Mouse (Mus musculus) mature B cell (primary cell): ENCODE measurements around the gene Vwf.

Experiments used
- in situ Hi-C: fragments of 300-500 bp; cut with MboI; formaldehyde crosslinking; loops from 2 replicates; pipeline ENCODE4 v1.14.3; 2019

The Vwf gene

GRCm38 (mm10) chr6:125546474-125546873 is at the start of gene Vwf:
Vwf (plus strand) TSS chr6:125546774.
- in situ Hi-C loops: no loop called here

- in situ Hi-C loops: no loop called here
Observed at GRCm38 (mm10) chr6:125498062-125498461, 48.5 kb upstream of the Vwf start.

GRCm38 (mm10) chr6:125503186-125503802 is 43.3 kb upstream of the Vwf start:
- in situ Hi-C loops: no loop called here

- in situ Hi-C loops: no loop called here
Observed at GRCm38 (mm10) chr6:125504622-125505355, 41.8 kb upstream of the Vwf start.

- in situ Hi-C loops: no loop called here
Observed at GRCm38 (mm10) chr6:125506427-125506826, 40.1 kb upstream of the Vwf start.

GRCm38 (mm10) chr6:125509783-125510182 is 36.8 kb upstream of the Vwf start:
- in situ Hi-C loops: no loop called here

- in situ Hi-C loops: no loop called here
Observed at GRCm38 (mm10) chr6:125510645-125511044, 35.9 kb upstream of the Vwf start.

GRCm38 (mm10) chr6:125511196-125511595 is 35.4 kb upstream of the Vwf start:
- in situ Hi-C loops: no loop called here

- in situ Hi-C loops: no loop called here
Observed at GRCm38 (mm10) chr6:125512950-125513596, 33.5 kb upstream of the Vwf start.

GRCm38 (mm10) chr6:125515503-125516315 is 30.9 kb upstream of the Vwf start:
- in situ Hi-C loops: no loop called here

GRCm38 (mm10) chr6:125521558-125522193 is 24.9 kb upstream of the Vwf start:
- in situ Hi-C loops: no loop called here

GRCm38 (mm10) chr6:125524027-125524426 is 22.5 kb upstream of the Vwf start:
- in situ Hi-C loops: no loop called here

GRCm38 (mm10) chr6:125526066-125526465 is 20.5 kb upstream of the Vwf start:
- in situ Hi-C loops: no loop called here

- in situ Hi-C loops: no loop called here
Observed at GRCm38 (mm10) chr6:125528614-125529200, 17.9 kb upstream of the Vwf start.

- in situ Hi-C loops: no loop called here
Observed at GRCm38 (mm10) chr6:125529479-125529878, 17.1 kb upstream of the Vwf start.

GRCm38 (mm10) chr6:125533104-125533650 is 13.4 kb upstream of the Vwf start:
- in situ Hi-C loops: no loop called here

- in situ Hi-C loops: no loop called here
Observed at GRCm38 (mm10) chr6:125534990-125535389, 11.6 kb upstream of the Vwf start.

GRCm38 (mm10) chr6:125538469-125538868 is 8.1 kb upstream of the Vwf start:
- in situ Hi-C loops: no loop called here

GRCm38 (mm10) chr6:125539423-125539822 is 7.2 kb upstream of the Vwf start:
- in situ Hi-C loops: no loop called here

- in situ Hi-C loops: no loop called here
Observed at GRCm38 (mm10) chr6:125540199-125540598, 6.4 kb upstream of the Vwf start.

GRCm38 (mm10) chr6:125540826-125541225 is 5.7 kb upstream of the Vwf start:
- in situ Hi-C loops: no loop called here
